Mouse (Mus musculus) fibroblast of lung, adult 2 months (primary cell): ENCODE data around the gene Nacc1.
"Not testable (repeated sequence)": the region's sequence is repeated elsewhere in the genome, so short reads cannot be mapped to it uniquely, and the experiment has no call there.

Experiments
- DNase-seq: peaks from one replicate; pipeline ENCODE4 v3.0.0-alpha.2; 2011; ENCODE audit warnings: low read depth

The Nacc1 gene

GRCm38 (mm10) chr8:84639162-84640009, 48.3 kb downstream of the Nacc1 start:
- DNase-seq: peak; percentile 83

- no peak for DNase-seq
Measured at GRCm38 (mm10) chr8:84638555-84639161, 49.0 kb downstream of the Nacc1 start.

- DNase-seq: no peak
Measured at GRCm38 (mm10) chr8:84637946-84638554, 49.6 kb downstream of the Nacc1 start.

- DNase-seq: no peak
Measured at GRCm38 (mm10) chr8:84636051-84636691, 51.5 kb downstream of the Nacc1 start.

- DNase-seq: no peak
Measured at GRCm38 (mm10) chr8:84635397-84636050, 52.1 kb downstream of the Nacc1 start.

GRCm38 (mm10) chr8:84634849-84635304, 52.8 kb downstream of the Nacc1 start:
- no peak for DNase-seq

- DNase-seq: no peak
Measured at GRCm38 (mm10) chr8:84633841-84634584, 53.6 kb downstream of the Nacc1 start.

- DNase-seq: no peak
Measured at GRCm38 (mm10) chr8:84631813-84632212, 55.8 kb downstream of the Nacc1 start.

GRCm38 (mm10) chr8:84630145-84630544, 57.5 kb downstream of the Nacc1 start:
- DNase-seq: no peak

- no peak for DNase-seq
Measured at GRCm38 (mm10) chr8:84629586-84629985, 58.1 kb downstream of the Nacc1 start.

GRCm38 (mm10) chr8:84623425-84623824, 64.2 kb downstream of the Nacc1 start:
- DNase-seq: not testable (repeated sequence)

GRCm38 (mm10) chr8:84621102-84621625, 66.5 kb downstream of the Nacc1 start:
- DNase-seq: no peak
